Comparison of ENCODE assay signal across 13 mouse cellular contexts in the genomic region with DNA sequence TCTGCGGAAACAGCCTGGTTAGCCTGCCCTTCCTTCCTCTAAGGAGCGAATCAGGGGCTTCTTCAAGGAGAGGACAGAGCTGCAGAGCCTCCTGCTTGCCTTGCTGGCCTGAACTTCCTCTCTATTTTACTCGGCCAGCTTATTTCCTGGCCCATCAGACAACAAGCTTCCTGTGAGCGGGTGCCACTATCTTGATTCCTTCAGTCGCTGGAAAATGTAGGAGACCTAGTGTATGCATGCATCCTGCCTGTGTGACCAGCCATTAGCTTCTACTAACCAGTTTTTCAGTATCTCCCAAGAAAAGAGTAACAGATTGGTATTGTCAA. TPM values are rescaled to one million over a fixed set of nuclear protein-coding genes. Genes with fewer than 3 reads are reported as not detected.
DNase-seq lines count a peak whose midpoint lies in the region; ATAC-seq and TF ChIP-seq lines count a peak whose summit lies in the region.
"Had no signal": no experiment of that assay in that cellular context is flagged by ENCODE, and none has a peak within 500 bp of the region (broad histone marks: within the 10 kb centered on the region; RNA-seq: fewer than 3 reads in every experiment).

No protein-coding gene starts in this region.

- H3K27ac ChIP-seq in heart, postnatal 0 days (ENCODE audit: low read depth) = peak overlapping the region; percentile 46
- H3K27ac ChIP-seq in brown adipose tissue, adult 24 weeks (replicated peaks; ENCODE audit: low read depth, low read length) = peak overlapping the region; percentile 73
- H3K27ac ChIP-seq in hindbrain, embryonic 12.5 days = peak overlapping the region; percentile 99
- H3K27ac ChIP-seq in liver, embryonic 13.5 days = peak overlapping the region; percentile 66
- no peak overlapping the region for H3K27ac ChIP-seq in forebrain, embryonic 14.5 days (ENCODE audit: low read depth, low read length)
- H3K27ac ChIP-seq in layer of hippocampus, adult 2 months = no peak overlapping the region
- H3K27ac ChIP-seq: liver, embryonic 14.5 days had no signal

- H3K9me3 ChIP-seq in heart, postnatal 0 days (replicated peaks; ENCODE audit: control insufficient read depth, low read length) = no peaks in the 10 kb centered on the region
- no peaks in the 10 kb centered on the region for H3K9me3 ChIP-seq in hindbrain, embryonic 12.5 days (replicated peaks)
- no peaks in the 10 kb centered on the region for H3K9me3 ChIP-seq in liver, embryonic 13.5 days (replicated peaks)
- no peaks in the 10 kb centered on the region for H3K9me3 ChIP-seq in forebrain, embryonic 14.5 days (replicated peaks; ENCODE audit: control insufficient read depth, low read length)

- 0 out of 2 replicates have a peak, but pooled peaks cover 3% of the 10 kb centered on the region for H3K4me1 ChIP-seq in heart, postnatal 0 days (ENCODE audit: control insufficient read depth, insufficient read depth)
- H3K4me1 ChIP-seq in brown adipose tissue, adult 24 weeks (ENCODE audit: control insufficient read depth, insufficient read depth, insufficient read length, low read length) = peaks cover 28% of the 10 kb centered on the region
- peaks cover 27% of the 10 kb centered on the region for H3K4me1 ChIP-seq in hindbrain, embryonic 12.5 days
- peaks cover 11% of the 10 kb centered on the region for H3K4me1 ChIP-seq in liver, embryonic 13.5 days (replicated peaks)
- no peaks in the 10 kb centered on the region for H3K4me1 ChIP-seq in forebrain, embryonic 14.5 days (ENCODE audit: control insufficient read depth, insufficient read depth, low read length)

- intact Hi-C loops in heart, postnatal 10 days (cut with DNase I) = no loop called here

- no peak for TF ChIP-seq EP300 in heart, postnatal 0 days (IDR thresholded peaks at IDR 0.05; ENCODE audit: low read depth)

- H3K4me3 ChIP-seq in heart, postnatal 0 days (ENCODE audit: low read depth, low read length) = no peak overlapping the region
- peak overlapping the region; percentile 42 for H3K4me3 ChIP-seq in brown adipose tissue, adult 24 weeks (ENCODE audit: insufficient read depth, low read depth, low read length)
- H3K4me3 ChIP-seq in hindbrain, embryonic 12.5 days = peak overlapping the region; percentile 66
- no peak overlapping the region for H3K4me3 ChIP-seq in liver, embryonic 13.5 days (replicated peaks)
- H3K4me3 ChIP-seq in forebrain, embryonic 14.5 days (ENCODE audit: low read depth, low read length) = no peak overlapping the region
- no peak overlapping the region for H3K4me3 ChIP-seq in layer of hippocampus, adult 2 months

- DNase-seq in heart, postnatal 0 days (ENCODE audit: low spot score) = no peak
- no peak for DNase-seq in heart, postnatal 10 days
- DNase-seq in liver, embryonic 13.5 days = no peak
- no peak for DNase-seq in forebrain, embryonic 14.5 days (ENCODE audit: low spot score)
- DNase-seq in layer of hippocampus, adult 2 months (ENCODE audit: low spot score in 2 of 2) = no peak
- no peak for DNase-seq in spleen, postnatal 4 days (ENCODE audit: low spot score in 2 of 2)
- DNase-seq: right cerebral cortex, postnatal 4 days; thymus, postnatal 36 days had no signal

- H3K9ac ChIP-seq in heart, postnatal 0 days (replicated peaks; ENCODE audit: low read depth, low read length) = no peak overlapping the region
- H3K9ac ChIP-seq in hindbrain, embryonic 12.5 days = peak overlapping the region; percentile 97
- no peak overlapping the region for H3K9ac ChIP-seq in liver, embryonic 13.5 days
- H3K9ac ChIP-seq in forebrain, embryonic 14.5 days (ENCODE audit: low read length) = no peak overlapping the region
- H3K9ac ChIP-seq: liver, embryonic 14.5 days had no signal

- 0 out of 2 replicates have a peak overlapping the region, but pooled peaks have one; percentile 17 for H3K4me2 ChIP-seq in heart, postnatal 0 days (ENCODE audit: low read depth, low read length)
- H3K4me2 ChIP-seq in hindbrain, embryonic 12.5 days (replicated peaks) = peak overlapping the region; percentile 88
- H3K4me2 ChIP-seq in liver, embryonic 13.5 days = peak overlapping the region; percentile 17; the same call in 1 of the 2 replicates
- H3K4me2 ChIP-seq in forebrain, embryonic 14.5 days (ENCODE audit: low read length) = no peak overlapping the region

- 0 out of 2 replicates have a peak, but pooled peaks have one; percentile 8 for ATAC-seq in heart, postnatal 0 days (ENCODE audit: insufficient read depth, low read depth)
- ATAC-seq in hindbrain, embryonic 12.5 days (ENCODE audit: low FRiP score) = no peak
- no peak for ATAC-seq in liver, embryonic 13.5 days (ENCODE audit: low read depth)
- no peak for ATAC-seq in forebrain, embryonic 14.5 days

- no peak for TF ChIP-seq CTCF in heart, postnatal 0 days (IDR thresholded peaks at IDR 0.05; ENCODE audit: low read depth)
- TF ChIP-seq CTCF in layer of hippocampus, adult 2 months (conservative IDR thresholded peaks at IDR 0.05) = no peak

- WGBS in heart, postnatal 0 days = 8% methylated on average over 5 of the region's 5 CpGs
- 10% methylated on average over 5 of the region's 5 CpGs for WGBS in hindbrain, embryonic 12.5 days
- 4% methylated on average over 5 of the region's 5 CpGs for WGBS in liver, embryonic 13.5 days (ENCODE audit: insufficient replicate concordance)
- WGBS in forebrain, embryonic 14.5 days = 2% methylated on average over 5 of the region's 5 CpGs

- H3K36me3 ChIP-seq in heart, postnatal 0 days (replicated peaks; ENCODE audit: control insufficient read depth, insufficient read depth, low read length) = no peaks in the 10 kb centered on the region
- H3K36me3 ChIP-seq in hindbrain, embryonic 12.5 days = no peaks in the 10 kb centered on the region
- no peaks in the 10 kb centered on the region for H3K36me3 ChIP-seq in liver, embryonic 13.5 days
- H3K36me3 ChIP-seq in forebrain, embryonic 14.5 days (ENCODE audit: control insufficient read depth, insufficient read depth, low read length) = no peaks in the 10 kb centered on the region

- peaks cover 99% of the 10 kb centered on the region for H3K27me3 ChIP-seq in heart, postnatal 0 days (ENCODE audit: control insufficient read depth, insufficient read depth, low read length)
- peaks cover 72% of the 10 kb centered on the region for H3K27me3 ChIP-seq in hindbrain, embryonic 12.5 days
- peaks cover 100% of the 10 kb centered on the region for H3K27me3 ChIP-seq in liver, embryonic 13.5 days
- H3K27me3 ChIP-seq in forebrain, embryonic 14.5 days (replicated peaks; ENCODE audit: control insufficient read depth, insufficient read depth, low read length) = peaks cover 96% of the 10 kb centered on the region

RNA-seq across cellular contexts. Expression of gene Hoxa2, which starts 6.2 kb away (rescaled TPM):
- not detected in 2 replicates for total RNA-seq in heart, postnatal 0 days (2014; rRNA removed; ENCODE audit: low replicate concordance)
- polyA plus RNA-seq in heart, postnatal 0 days (2015; fragmentation: Nextera tagmentation; extraction: Ambion mirVana) = 0.42 and 0.69 TPM in 2 replicates
- total RNA-seq in heart, postnatal 10 days (2021) = 1 to 10 TPM in 1 of 2 experiments, under 1 TPM in 1; 0.98 to 1.0 TPM
- polyA plus RNA-seq in brown adipose tissue, adult 24 weeks (2012; ENCODE audit: insufficient read depth, insufficient read length, missing spikeins) = 2.9 TPM in 1 of 2 replicates, not detected in the other
- polyA plus RNA-seq in hindbrain, embryonic 12.5 days (2016; fragmentation: Nextera tagmentation; extraction: Ambion mirVana) = 52.2 and 70.1 TPM in 2 replicates
- polyA plus RNA-seq in liver, embryonic 13.5 days (2015; fragmentation: Nextera tagmentation; extraction: Ambion mirVana) = 0.63 and 0.82 TPM in 2 replicates
- polyA plus RNA-seq in forebrain, embryonic 14.5 days (2014; fragmentation: Nextera tagmentation; extraction: Ambion mirVana) = not detected in 2 replicates
- total RNA-seq in layer of hippocampus, adult 2 months (2021) = not detected
- total RNA-seq: layer of hippocampus, adult 18-20 months; monocyte, adult 5-6 weeks had no signal

RNA-seq across cellular contexts. Expression of gene 5730596B20Rik, which starts 6.4 kb away (rescaled TPM):
- 0.08 and 0.84 TPM in 2 replicates for total RNA-seq in heart, postnatal 0 days (2014; rRNA removed; ENCODE audit: low replicate concordance)
- polyA plus RNA-seq in heart, postnatal 0 days (2015; fragmentation: Nextera tagmentation; extraction: Ambion mirVana) = 0.03 and 0.12 TPM in 2 replicates
- under 1 TPM; 0.10 to 0.17 TPM for total RNA-seq in heart, postnatal 10 days (2021)
- not detected in 2 replicates for polyA plus RNA-seq in brown adipose tissue, adult 24 weeks (2012; ENCODE audit: insufficient read depth, insufficient read length, missing spikeins)
- polyA plus RNA-seq in hindbrain, embryonic 12.5 days (2016; fragmentation: Nextera tagmentation; extraction: Ambion mirVana) = 5.6 and 6.9 TPM in 2 replicates
- 0.02 and 0.06 TPM in 2 replicates for polyA plus RNA-seq in liver, embryonic 13.5 days (2015; fragmentation: Nextera tagmentation; extraction: Ambion mirVana)
- not detected in 2 replicates for polyA plus RNA-seq in forebrain, embryonic 14.5 days (2014; fragmentation: Nextera tagmentation; extraction: Ambion mirVana)
- not detected for total RNA-seq in layer of hippocampus, adult 2 months (2021)
- total RNA-seq: layer of hippocampus, adult 18-20 months; monocyte, adult 5-6 weeks had no signal

RNA-seq across cellular contexts. Expression of gene Hoxa1, which starts 12.7 kb away (rescaled TPM):
- 0.23 TPM in 1 of 2 replicates, not detected in the other for total RNA-seq in heart, postnatal 0 days (2014; rRNA removed; ENCODE audit: low replicate concordance)
- polyA plus RNA-seq in heart, postnatal 0 days (2015; fragmentation: Nextera tagmentation; extraction: Ambion mirVana) = 0.08 and 0.15 TPM in 2 replicates
- total RNA-seq in heart, postnatal 10 days (2021) = under 1 TPM; 0.22 to 0.30 TPM
- polyA plus RNA-seq in brown adipose tissue, adult 24 weeks (2012; ENCODE audit: insufficient read depth, insufficient read length, missing spikeins) = 0.50 and 0.99 TPM in 2 replicates
- polyA plus RNA-seq in hindbrain, embryonic 12.5 days (2016; fragmentation: Nextera tagmentation; extraction: Ambion mirVana) = 2.1 and 3.2 TPM in 2 replicates
- polyA plus RNA-seq in liver, embryonic 13.5 days (2015; fragmentation: Nextera tagmentation; extraction: Ambion mirVana) = 0.52 and 0.66 TPM in 2 replicates
- not detected in 2 replicates for polyA plus RNA-seq in forebrain, embryonic 14.5 days (2014; fragmentation: Nextera tagmentation; extraction: Ambion mirVana)
- total RNA-seq in layer of hippocampus, adult 2 months (2021) = not detected
- total RNA-seq: layer of hippocampus, adult 18-20 months; monocyte, adult 5-6 weeks had no signal

RNA-seq across cellular contexts. Expression of gene Hoxa4, which starts 20.7 kb away (rescaled TPM):
- 0.38 TPM in 1 of 2 replicates, not detected in the other for total RNA-seq in heart, postnatal 0 days (2014; rRNA removed; ENCODE audit: low replicate concordance)
- polyA plus RNA-seq in heart, postnatal 0 days (2015; fragmentation: Nextera tagmentation; extraction: Ambion mirVana) = 0.08 and 0.18 TPM in 2 replicates
- 1 to 10 TPM in 1 of 2 experiments, under 1 TPM in 1; 0.69 to 1.3 TPM for total RNA-seq in heart, postnatal 10 days (2021)
- 14.0 and 26.4 TPM in 2 replicates for polyA plus RNA-seq in brown adipose tissue, adult 24 weeks (2012; ENCODE audit: insufficient read depth, insufficient read length, missing spikeins)
- polyA plus RNA-seq in hindbrain, embryonic 12.5 days (2016; fragmentation: Nextera tagmentation; extraction: Ambion mirVana) = 6.9 and 12.5 TPM in 2 replicates
- polyA plus RNA-seq in liver, embryonic 13.5 days (2015; fragmentation: Nextera tagmentation; extraction: Ambion mirVana) = 0.17 and 0.30 TPM in 2 replicates
- polyA plus RNA-seq in forebrain, embryonic 14.5 days (2014; fragmentation: Nextera tagmentation; extraction: Ambion mirVana) = not detected in 2 replicates
- not detected for total RNA-seq in layer of hippocampus, adult 2 months (2021)
- total RNA-seq: layer of hippocampus, adult 18-20 months; monocyte, adult 5-6 weeks had no signal

RNA-seq across cellular contexts. Expression of gene Hoxa5, which starts 33.5 kb away (rescaled TPM):
- total RNA-seq in heart, postnatal 0 days (2014; rRNA removed; ENCODE audit: low replicate concordance) = 3.5 TPM in 1 of 2 replicates, not detected in the other
- 0.36 and 0.65 TPM in 2 replicates for polyA plus RNA-seq in heart, postnatal 0 days (2015; fragmentation: Nextera tagmentation; extraction: Ambion mirVana)
- 1 to 10 TPM; 1.2 to 1.6 TPM for total RNA-seq in heart, postnatal 10 days (2021)
- polyA plus RNA-seq in brown adipose tissue, adult 24 weeks (2012; ENCODE audit: insufficient read depth, insufficient read length, missing spikeins) = 35.9 and 39.4 TPM in 2 replicates
- polyA plus RNA-seq in hindbrain, embryonic 12.5 days (2016; fragmentation: Nextera tagmentation; extraction: Ambion mirVana) = 53.4 and 82.9 TPM in 2 replicates
- 0.83 and 1.2 TPM in 2 replicates for polyA plus RNA-seq in liver, embryonic 13.5 days (2015; fragmentation: Nextera tagmentation; extraction: Ambion mirVana)
- polyA plus RNA-seq in forebrain, embryonic 14.5 days (2014; fragmentation: Nextera tagmentation; extraction: Ambion mirVana) = 0.26 TPM in 1 of 2 replicates, not detected in the other
- total RNA-seq in layer of hippocampus, adult 2 months (2021) = not detected
- total RNA-seq: layer of hippocampus, adult 18-20 months; monocyte, adult 5-6 weeks had no signal

Comparison
In these comparisons a context has a peak if more than half of its experiments do, and no peak if none do; other contexts are left out.
1. H3K27ac ChIP-seq: peak in heart, postnatal 0 days (single experiment), brown adipose tissue, adult 24 weeks (single experiment), hindbrain, embryonic 12.5 days (single experiment) and liver, embryonic 13.5 days (single experiment); none in forebrain, embryonic 14.5 days (single experiment) and layer of hippocampus, adult 2 months (single experiment).
2. H3K4me3 ChIP-seq: peak in brown adipose tissue, adult 24 weeks (single experiment) and hindbrain, embryonic 12.5 days (single experiment); none in heart, postnatal 0 days (single experiment), liver, embryonic 13.5 days (single experiment), forebrain, embryonic 14.5 days (single experiment) and layer of hippocampus, adult 2 months (single experiment).
3. RNA of gene Hoxa2, which starts 6.2 kb away (polyA plus RNA-seq): 52.2 to 70.1 TPM in hindbrain, embryonic 12.5 days; 2.9 TPM in brown adipose tissue, adult 24 weeks, 0.63 to 0.82 TPM in liver, embryonic 13.5 days, 0.42 to 0.69 TPM in heart, postnatal 0 days and not detected in forebrain, embryonic 14.5 days; every median in the first group is over 10 times any median in the second.